Mouse (Mus musculus): Measurements from ENCODE around the gene Cfdp1.

The Cfdp1 gene

GRCm38 (mm10) chr8:111853861-111854501, at the start of gene Cfdp1:
TSS of gene Cfdp1 (minus strand) at chr8:111854291.
- peak; percentile 98 for DNase-seq (ENCODE audit: low read depth, low spot score)

- peak; percentile 31 for DNase-seq (ENCODE audit: low read depth, low spot score)
Measured at GRCm38 (mm10) chr8:111902080-111902479, 48.0 kb upstream of the Cfdp1 start.

GRCm38 (mm10) chr8:111898586-111898985, 44.5 kb upstream of the Cfdp1 start:
- peak; percentile 85 for DNase-seq (ENCODE audit: low read depth, low spot score)

- peak; percentile 82 for DNase-seq (ENCODE audit: low read depth, low spot score)
Measured at GRCm38 (mm10) chr8:111894955-111895354, 40.9 kb upstream of the Cfdp1 start.

- no peak for DNase-seq (ENCODE audit: low read depth, low spot score)
Measured at GRCm38 (mm10) chr8:111892615-111893014, 38.5 kb upstream of the Cfdp1 start.

GRCm38 (mm10) chr8:111891983-111892382, 37.9 kb upstream of the Cfdp1 start:
- DNase-seq (ENCODE audit: low read depth, low spot score), result peak; percentile 98

- peak; percentile 49 for DNase-seq (ENCODE audit: low read depth, low spot score)
Measured at GRCm38 (mm10) chr8:111890911-111891303, 36.8 kb upstream of the Cfdp1 start.

- peak; percentile 69 for DNase-seq (ENCODE audit: low read depth, low spot score)
Measured at GRCm38 (mm10) chr8:111889931-111890910, 36.1 kb upstream of the Cfdp1 start.

GRCm38 (mm10) chr8:111888091-111888650, 34.1 kb upstream of the Cfdp1 start:
- DNase-seq (ENCODE audit: low read depth, low spot score), result peak; percentile 93

GRCm38 (mm10) chr8:111887479-111887878, 33.4 kb upstream of the Cfdp1 start:
- DNase-seq (ENCODE audit: low read depth, low spot score), result no peak

- no peak for DNase-seq (ENCODE audit: low read depth, low spot score)
Measured at GRCm38 (mm10) chr8:111883615-111884014, 29.5 kb upstream of the Cfdp1 start.

- DNase-seq (ENCODE audit: low read depth, low spot score), result peak; percentile 67
Measured at GRCm38 (mm10) chr8:111881591-111881990, 27.5 kb upstream of the Cfdp1 start.

- DNase-seq (ENCODE audit: low read depth, low spot score), result peak; percentile 94
Measured at GRCm38 (mm10) chr8:111877711-111878110, 23.6 kb upstream of the Cfdp1 start.

GRCm38 (mm10) chr8:111876355-111876948, 22.4 kb upstream of the Cfdp1 start, which contains the start of gene Tmem170:
TSS of gene Tmem170 (minus strand) at chr8:111876750.
- DNase-seq (ENCODE audit: low read depth, low spot score), result peak; percentile 98

- no peak for DNase-seq (ENCODE audit: low read depth, low spot score)
Measured at GRCm38 (mm10) chr8:111875758-111876157, 21.7 kb upstream of the Cfdp1 start.

GRCm38 (mm10) chr8:111871278-111871677, 17.2 kb upstream of the Cfdp1 start:
- no peak for DNase-seq (ENCODE audit: low read depth, low spot score)

- no peak for DNase-seq (ENCODE audit: low read depth, low spot score)
Measured at GRCm38 (mm10) chr8:111870379-111870778, 16.3 kb upstream of the Cfdp1 start.

GRCm38 (mm10) chr8:111868664-111869063, 14.6 kb upstream of the Cfdp1 start:
- peak; percentile 70 for DNase-seq (ENCODE audit: low read depth, low spot score)

- DNase-seq (ENCODE audit: low read depth, low spot score), result peak; percentile 78
Measured at GRCm38 (mm10) chr8:111865857-111866256, 11.8 kb upstream of the Cfdp1 start.

- no peak for DNase-seq (ENCODE audit: low read depth, low spot score)
Measured at GRCm38 (mm10) chr8:111865130-111865852, 11.2 kb upstream of the Cfdp1 start.

- DNase-seq (ENCODE audit: low read depth, low spot score), result no peak
Measured at GRCm38 (mm10) chr8:111864648-111865047, 10.6 kb upstream of the Cfdp1 start.
